Mouse (Mus musculus): ENCODE results near the gene 4921507P07Rik.
"Not testable (repeated sequence)": the region's sequence is repeated elsewhere in the genome, so short reads cannot be mapped to it uniquely, and the experiment has no call there.

The 4921507P07Rik gene

GRCm38 (mm10) chr6:50596301-50597211 is at the start of gene 4921507P07Rik:
4921507P07Rik (minus strand) TSS chr6:50596632.
- DNase-seq (ENCODE audit: low spot score): peak; percentile 87

DNA sequence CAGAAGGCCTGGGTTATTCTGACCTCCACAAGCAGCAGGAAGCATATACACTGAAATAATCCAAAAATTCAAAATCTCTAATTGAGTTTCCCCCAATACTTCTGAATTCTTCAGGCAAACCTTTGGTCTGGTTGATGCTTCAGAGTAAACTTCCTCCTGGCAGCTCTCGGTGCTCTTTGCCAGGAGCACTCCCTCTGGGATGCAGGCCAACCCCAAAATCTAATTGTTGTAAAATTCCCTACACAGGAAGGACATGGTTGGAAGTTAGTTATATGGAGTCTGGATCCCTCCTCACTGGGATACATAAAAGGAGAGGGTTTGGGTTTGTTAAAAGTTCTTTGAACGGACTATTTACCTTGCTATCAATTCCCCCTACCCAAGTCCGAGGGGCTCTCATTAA is 48.3 kb upstream of the 4921507P07Rik start:
- no peak for DNase-seq (ENCODE audit: low spot score)

DNA sequence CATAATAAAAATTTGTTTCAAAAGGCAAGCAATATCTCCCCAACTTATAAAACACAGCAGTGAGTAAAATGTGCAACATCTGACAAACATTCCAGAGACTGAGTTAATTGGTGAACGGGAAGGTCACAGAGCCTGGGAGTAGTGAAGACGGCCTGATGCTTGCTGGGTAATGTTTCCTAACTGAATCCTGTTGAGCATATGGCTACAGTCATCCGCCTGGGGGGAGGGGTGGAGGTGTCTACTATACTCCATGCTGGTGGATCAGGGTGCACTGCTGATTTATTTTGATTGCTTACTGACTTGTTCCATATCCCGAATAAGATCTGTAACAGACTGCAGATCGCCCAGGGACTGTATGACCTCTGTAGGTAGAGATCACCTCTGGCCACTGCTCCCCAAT is 45.5 kb upstream of the 4921507P07Rik start:
- no peak for DNase-seq (ENCODE audit: low spot score)

GRCm38 (mm10) chr6:50640377-50640776 is 43.9 kb upstream of the 4921507P07Rik start:
- DNase-seq (ENCODE audit: low spot score): no peak

GRCm38 (mm10) chr6:50639656-50640055 is 43.2 kb upstream of the 4921507P07Rik start:
- DNase-seq (ENCODE audit: low spot score): no peak

GRCm38 (mm10) chr6:50626170-50626569 is 29.7 kb upstream of the 4921507P07Rik start:
- DNase-seq (ENCODE audit: low spot score): not testable (repeated sequence)

DNA sequence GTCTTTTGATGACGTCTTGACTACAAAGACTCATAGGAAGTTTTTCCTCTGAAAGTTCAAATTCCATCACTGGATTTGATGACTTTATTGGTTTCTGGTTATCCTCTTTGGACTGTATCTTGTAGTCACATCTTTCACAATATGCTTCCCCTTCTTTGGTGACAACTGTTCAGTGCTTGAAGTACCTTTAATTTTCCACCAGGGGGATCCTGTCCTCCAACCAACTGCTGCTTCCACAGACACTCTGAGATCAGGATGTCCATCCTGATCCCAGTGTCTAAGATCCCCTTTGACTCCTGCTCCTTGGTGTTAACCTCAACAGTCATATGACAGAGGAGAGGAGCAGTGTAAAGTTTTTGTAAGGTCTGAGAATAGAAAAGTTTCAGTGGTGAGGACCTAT is 21.8 kb upstream of the 4921507P07Rik start:
- not testable (repeated sequence) for DNase-seq (ENCODE audit: low spot score)

DNA sequence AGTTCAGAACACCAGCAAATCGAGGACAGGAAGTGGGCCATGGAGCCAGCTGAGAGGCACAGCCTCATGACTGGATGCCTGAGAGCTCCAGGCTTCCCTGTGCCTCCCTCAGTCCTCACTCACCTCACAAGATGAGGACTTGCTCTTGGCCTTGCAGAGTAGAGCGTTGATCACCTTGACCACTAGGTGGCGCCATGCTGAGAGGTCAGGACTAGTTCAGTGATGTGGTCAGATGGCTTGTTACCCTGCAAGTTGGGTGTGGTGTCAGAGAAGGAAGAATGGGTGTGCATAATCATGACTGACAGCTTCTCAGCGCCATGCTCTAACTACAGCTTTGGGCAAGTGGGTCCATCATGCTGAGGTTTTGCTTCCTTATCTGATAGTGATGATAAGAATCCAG is 5.2 kb upstream of the 4921507P07Rik start:
- DNase-seq (ENCODE audit: low spot score): peak; percentile 39

GRCm38 (mm10) chr6:50598560-50598959 is 2.1 kb upstream of the 4921507P07Rik start:
- DNase-seq (ENCODE audit: low spot score): no peak

DNA sequence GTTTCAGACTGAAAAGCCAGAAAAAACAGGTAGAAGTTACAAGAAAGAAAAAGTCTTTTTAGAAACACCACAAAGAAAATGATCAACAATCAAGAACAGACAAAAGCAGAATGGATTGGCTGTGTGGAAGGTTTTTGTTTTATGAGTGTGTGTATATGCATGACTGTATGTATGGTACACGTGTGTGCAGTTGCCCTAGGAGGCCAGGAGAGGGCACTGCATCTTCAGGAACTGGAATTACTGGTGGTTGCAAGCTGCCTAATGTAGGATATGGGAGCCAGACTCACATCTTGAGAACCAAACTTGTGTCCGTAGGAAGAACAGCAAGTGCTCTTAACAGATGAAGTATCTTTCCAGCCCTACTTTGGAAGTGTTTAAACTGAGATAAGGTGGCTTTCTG is 2.1 kb downstream of the 4921507P07Rik start:
- no peak for DNase-seq (ENCODE audit: low spot score)

DNA sequence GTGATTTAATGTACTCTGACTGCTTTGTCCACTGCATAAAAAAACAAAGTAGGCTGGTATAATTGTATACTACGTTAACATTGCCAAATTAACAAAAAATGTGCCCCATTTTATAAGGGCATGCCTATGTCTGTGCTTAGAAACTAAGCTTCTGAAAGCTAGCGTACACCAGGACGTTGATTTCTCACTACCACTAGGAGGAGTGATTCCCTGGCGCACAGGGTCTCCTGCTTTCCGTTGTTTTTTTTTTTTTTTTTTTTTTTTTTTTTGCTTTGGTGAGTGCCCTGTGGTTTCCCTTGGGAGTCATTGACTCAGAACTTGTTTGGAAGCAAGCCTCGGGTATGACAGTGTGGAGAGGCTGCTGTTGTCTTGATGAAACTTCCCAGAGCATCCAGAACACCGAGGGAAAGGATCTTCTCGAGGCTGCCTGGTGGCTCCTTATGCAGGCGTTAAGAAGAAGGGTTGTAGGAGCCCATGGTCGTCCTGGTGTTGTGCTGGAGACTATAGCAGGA is 3.0 kb downstream of the 4921507P07Rik start:
- DNase-seq (ENCODE audit: low spot score): no peak

GRCm38 (mm10) chr6:50590234-50590633 is 6.2 kb downstream of the 4921507P07Rik start:
- no peak for DNase-seq (ENCODE audit: low spot score)

GRCm38 (mm10) chr6:50588251-50588650 is 8.2 kb downstream of the 4921507P07Rik start:
- DNase-seq (ENCODE audit: low spot score): no peak

- DNase-seq (ENCODE audit: low spot score): no peak
Observed at GRCm38 (mm10) chr6:50587412-50587811, 9.0 kb downstream of the 4921507P07Rik start.

- DNase-seq (ENCODE audit: low spot score): no peak
Observed at GRCm38 (mm10) chr6:50586316-50586715, 10.1 kb downstream of the 4921507P07Rik start.

- DNase-seq (ENCODE audit: low spot score): no peak
Observed at GRCm38 (mm10) chr6:50585733-50586132, 10.7 kb downstream of the 4921507P07Rik start.

DNA sequence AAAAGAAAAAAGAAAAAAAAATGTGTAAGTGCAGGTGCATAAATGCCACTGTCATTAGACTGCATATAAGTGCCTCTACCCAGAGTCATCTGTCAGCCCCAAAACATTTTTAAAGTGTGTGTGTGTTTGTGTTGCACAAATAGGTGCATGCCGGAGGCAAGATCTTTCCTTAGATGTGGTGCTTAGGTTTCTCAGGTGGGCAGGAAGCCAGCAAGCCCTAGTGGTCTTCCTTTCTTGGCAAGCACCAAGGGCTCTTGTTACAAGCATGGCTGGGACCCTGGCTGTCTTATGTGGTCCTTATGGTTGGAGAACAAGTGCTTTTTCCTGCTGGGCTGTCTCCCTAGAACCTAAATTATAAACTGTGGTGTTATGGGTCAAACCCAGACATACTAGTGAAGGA is 24.8 kb downstream of the 4921507P07Rik start:
- no peak for DNase-seq (ENCODE audit: low spot score)

- no peak for DNase-seq (ENCODE audit: low spot score)
Observed at GRCm38 (mm10) chr6:50566997-50567255, 29.5 kb downstream of the 4921507P07Rik start.

DNA sequence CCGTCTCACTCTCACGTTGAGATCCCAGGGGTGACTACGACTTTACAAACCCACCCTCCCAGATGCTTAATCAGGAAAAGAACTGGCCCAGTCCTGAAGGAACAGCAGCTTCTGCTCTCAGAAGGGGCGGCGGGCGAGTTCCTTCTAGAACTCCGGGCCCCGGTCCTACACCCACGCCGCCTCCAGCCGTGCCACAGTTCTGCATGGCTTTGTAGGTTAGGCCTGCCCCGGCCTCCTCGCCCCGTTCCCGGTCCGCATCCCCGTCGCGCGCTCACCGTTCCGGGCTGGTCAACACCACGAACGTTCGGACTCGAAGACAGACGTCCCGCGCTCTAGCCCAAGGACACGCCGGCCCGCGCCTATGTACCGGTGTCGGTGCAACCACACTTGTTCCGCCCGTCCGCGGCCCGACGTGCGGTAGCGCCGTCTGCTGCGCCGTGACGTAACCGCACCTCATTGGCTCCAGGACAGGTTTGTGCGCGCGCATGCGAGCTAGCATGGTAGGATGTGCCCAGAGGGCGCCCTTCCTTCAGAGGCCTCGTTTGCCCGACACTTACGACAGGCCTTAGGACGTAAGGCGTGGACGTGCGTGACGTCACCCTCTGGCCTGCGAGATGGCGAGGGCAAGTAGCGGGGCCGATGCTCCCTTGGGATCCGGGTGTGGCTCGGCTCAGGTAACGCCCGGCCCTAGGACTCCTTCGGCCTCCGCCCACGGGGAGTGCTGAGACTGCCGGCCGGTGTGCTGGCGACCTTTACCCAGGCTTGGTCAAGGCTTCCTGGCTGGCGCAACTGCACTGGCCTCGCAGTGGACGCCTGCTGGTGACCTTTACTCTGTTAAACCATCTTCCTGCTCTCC is 30.1 kb downstream of the 4921507P07Rik start, which contains the start of gene Cycs:
Gene Cycs, minus strand, starts transcription at position 398 of the 856 bp plus-strand sequence.
- peak; percentile 99 for DNase-seq (ENCODE audit: low spot score)

DNA sequence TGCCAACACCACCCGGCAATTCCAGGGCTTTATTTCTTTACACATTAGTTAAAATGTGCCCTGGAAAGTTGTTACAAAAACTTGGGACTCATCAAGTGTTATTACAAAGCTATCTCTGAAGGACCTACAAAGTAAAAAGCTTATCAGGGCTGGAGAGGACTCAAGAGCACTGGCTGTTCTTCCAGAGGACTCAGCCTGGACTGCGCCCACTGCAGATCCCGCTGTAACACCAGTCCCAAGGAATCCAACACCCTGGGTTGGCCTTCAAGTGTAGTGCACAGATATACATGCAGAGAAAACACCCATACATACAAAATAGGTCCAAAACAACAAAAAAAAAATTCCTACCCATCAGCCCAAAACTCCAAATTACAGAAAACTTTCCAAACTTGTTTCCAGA is 32.8 kb downstream of the 4921507P07Rik start:
- DNase-seq (ENCODE audit: low spot score): no peak

DNA sequence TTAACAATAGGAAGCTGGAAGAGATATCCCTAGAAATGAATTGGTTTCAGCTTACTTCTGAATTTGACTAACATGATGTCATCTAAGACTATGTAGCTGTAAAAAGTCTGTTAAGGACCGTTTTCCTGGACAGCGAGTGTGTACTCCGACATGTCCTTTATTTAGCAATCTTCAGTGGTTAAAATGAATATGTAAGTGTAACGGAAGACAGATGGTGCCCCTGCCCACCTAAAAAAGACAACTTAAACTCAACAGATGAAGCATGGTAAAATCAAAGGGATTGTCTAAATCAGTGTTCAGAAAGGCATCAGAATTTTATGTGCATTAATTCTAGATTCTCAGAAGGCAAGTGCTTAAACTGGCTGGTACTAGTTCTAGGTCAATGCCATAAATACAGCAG is 34.0 kb downstream of the 4921507P07Rik start:
- no peak for DNase-seq (ENCODE audit: low spot score)

DNA sequence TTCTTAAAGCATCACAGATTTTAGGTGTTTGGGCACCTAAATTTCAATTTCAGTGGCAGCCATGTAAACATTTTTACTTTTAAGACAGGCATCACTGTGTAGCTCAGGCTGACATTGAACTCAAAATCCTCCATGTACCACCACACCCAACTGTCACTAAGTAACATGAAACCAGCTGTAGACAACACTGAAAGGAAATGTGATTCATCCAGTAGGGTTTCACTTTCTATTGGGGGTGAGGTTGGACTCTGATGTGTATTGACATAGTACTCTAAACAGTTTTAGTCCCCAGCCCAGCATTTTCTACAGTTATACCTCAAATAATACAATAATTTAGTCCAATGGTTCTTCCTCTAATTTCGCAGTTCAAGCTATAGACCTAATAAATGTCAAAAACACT is 35.7 kb downstream of the 4921507P07Rik start:
- DNase-seq (ENCODE audit: low spot score): no peak

DNA sequence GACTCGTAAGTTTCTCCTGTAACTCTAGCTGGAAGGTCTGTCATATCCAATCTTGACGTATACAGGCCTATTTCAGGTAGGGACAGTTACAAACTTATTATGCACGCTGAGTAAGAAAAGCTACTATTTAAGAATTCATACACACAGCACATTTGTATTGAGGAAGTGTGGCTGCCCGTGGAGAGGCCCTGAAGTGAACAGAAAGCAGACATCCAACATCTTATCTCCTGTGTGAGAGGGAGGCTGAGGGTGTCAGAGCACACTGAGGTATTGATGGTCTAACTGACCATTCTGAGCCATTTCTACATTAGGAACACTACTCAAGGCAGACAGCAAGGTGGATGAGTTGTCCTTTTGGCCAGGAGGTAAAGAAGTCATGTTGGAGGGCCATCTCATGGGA is 37.6 kb downstream of the 4921507P07Rik start:
- DNase-seq (ENCODE audit: low spot score): no peak

Data from spleen, adult 12 weeks (tissue).